Mouse (Mus musculus) cortical plate, adult 2 months (tissue): ENCODE measurements at regions not wholly inside any gene's neighbourhood (a gene's known extent, or its start where the extent isn't known, plus 50 kb on each side); places are given as distances from the start of the nearest gene placed in this dataset.

ENCODE experiments used
- CTCF ChIP-seq: fragments of 200-500 bp; IDR thresholded peaks from 2 replicates; pipeline ENCODE4 v1.5.1; 2011; ENCODE audit warnings: mild to moderate bottlenecking, control low read depth, low read length; ENCODE audit not compliant: insufficient read depth; ENCODE audit errors: extremely low read depth
- POLR2A ChIP-seq: fragments of 200-500 bp; IDR thresholded peaks from 2 replicates; pipeline ENCODE4 v1.6.1; 2011; ENCODE audit warnings: mild to moderate bottlenecking, low read length, control low read depth; ENCODE audit not compliant: insufficient read depth; ENCODE audit errors: extremely low read depth

GRCm38 (mm10) chr4:95270389-95270788, 218.4 kb upstream of the Jun start:
- TF ChIP-seq POLR2A (no peak), CTCF (no peak)
